Mouse (Mus musculus): ENCODE data around the gene Klf12.

Gene Klf12

DNA sequence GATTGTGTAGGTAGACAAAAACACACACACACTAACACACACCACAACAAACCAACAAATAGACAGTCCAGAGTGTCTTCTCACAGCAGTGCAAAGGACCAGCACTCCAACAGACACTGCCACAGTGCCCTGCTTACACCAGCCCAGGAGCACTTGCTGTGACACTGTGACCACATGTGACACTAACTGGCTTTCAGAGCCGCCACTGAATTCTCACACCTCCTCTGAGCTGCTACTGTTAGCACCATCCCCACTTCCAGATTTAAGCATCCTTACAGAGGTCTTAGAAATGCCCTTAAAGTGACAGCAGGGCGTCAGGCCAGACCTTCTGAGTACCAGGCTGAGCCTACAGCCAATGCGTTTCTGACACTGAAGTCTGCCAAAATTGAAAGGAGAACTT lies 48.7 kb downstream of the Klf12 start:
- no peak for DNase-seq (ENCODE audit: low read depth)

DNA sequence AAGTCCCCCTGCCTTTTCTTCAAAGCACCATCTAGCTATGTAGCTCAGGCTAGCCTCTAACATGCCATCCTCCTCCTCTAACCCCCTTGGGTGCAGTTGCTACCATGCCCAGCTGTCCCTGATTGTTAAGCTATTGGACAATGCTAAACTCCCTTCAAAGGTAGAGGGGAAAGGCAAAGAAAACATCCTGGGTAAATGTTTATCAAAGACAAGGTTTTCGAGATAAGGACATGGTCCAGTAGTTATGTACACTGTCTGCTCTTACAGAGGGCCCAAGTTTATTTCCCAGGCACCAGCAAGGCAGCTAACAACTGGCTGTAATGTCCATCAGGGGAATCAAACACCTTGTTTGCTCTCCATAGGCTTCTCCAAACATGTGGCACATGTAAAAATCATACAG lies 53.1 kb downstream of the Klf12 start:
- DNase-seq (ENCODE audit: low read depth), result no peak

DNA sequence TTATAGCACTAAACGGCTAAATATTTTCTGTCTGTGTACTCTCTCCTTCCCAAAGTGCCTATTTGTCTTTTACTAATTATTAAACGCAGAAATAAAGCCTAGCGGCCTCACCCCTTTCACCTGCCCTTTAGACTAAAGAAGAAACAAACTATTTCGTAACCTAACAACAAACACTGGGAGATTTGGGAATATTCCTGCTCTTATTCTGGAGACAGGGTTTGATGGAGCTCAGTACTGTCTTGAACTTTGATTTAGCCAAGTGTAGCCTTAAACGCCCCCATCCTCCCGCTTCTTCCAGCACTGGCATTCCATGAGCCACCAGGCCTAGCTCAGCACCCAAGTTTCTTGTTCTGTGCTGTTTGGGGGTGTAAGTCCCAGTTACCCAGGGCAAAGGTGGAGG lies 56.4 kb downstream of the Klf12 start:
- DNase-seq (ENCODE audit: low read depth), result no peak

DNA sequence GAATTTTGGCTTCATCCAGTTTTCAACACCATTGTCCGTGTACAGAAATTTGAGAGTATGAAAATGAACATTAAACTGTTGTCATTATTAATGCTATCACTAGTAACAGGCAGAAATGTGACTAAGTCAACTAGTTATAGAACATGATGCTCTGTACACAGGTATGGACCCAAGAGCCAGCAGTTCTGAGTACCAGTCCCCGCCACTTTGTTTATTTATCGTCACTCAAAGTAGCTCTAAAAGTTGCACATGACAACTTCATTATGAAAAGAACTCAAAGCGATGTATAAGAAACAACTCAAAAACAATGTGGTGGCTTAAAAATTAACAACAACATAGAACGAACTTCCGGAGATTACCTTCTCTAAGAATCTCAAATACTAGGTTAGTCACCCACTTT lies 56.8 kb downstream of the Klf12 start:
- DNase-seq (ENCODE audit: low read depth), result no peak

DNA sequence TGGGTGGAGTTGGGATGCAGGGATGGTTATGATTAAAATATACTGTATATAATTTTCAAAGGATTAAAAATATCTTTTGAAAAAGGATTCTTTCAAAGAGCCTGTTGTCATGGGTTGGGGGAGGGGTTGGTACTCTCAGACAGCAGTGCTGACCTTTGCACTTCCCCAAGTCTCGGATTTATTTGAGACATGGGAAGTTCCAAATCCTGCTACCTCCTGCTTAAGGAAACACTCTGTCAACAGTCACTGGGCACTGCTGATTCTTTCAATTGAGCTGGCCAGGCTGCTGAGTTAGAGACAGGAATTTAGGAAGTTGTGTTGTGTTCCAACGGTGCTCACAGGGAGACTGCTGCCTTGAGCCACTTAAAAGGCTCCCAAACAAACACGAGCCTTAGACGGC lies 60.3 kb downstream of the Klf12 start:
- no peak for DNase-seq (ENCODE audit: low read depth)

DNA sequence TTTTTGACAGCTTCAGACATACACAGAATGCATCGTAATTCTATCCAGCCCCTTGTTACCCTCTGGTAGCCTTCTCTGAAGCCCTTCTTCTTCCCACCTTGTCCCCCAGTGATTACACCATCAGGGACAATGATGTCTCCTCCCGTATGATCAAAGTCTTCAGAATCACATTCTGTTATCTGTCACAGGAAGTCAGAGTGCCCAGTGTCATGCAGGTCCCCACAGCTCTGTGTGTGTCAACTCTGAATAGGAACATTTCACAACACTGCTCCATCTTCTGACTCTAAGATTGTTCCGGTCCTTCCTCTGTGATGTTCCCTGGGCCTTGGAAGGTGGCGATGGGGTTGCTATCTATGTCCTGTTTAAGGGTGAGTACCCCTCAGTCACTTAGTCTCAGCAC lies 62.2 kb downstream of the Klf12 start:
- no peak for DNase-seq (ENCODE audit: low read depth)

DNA sequence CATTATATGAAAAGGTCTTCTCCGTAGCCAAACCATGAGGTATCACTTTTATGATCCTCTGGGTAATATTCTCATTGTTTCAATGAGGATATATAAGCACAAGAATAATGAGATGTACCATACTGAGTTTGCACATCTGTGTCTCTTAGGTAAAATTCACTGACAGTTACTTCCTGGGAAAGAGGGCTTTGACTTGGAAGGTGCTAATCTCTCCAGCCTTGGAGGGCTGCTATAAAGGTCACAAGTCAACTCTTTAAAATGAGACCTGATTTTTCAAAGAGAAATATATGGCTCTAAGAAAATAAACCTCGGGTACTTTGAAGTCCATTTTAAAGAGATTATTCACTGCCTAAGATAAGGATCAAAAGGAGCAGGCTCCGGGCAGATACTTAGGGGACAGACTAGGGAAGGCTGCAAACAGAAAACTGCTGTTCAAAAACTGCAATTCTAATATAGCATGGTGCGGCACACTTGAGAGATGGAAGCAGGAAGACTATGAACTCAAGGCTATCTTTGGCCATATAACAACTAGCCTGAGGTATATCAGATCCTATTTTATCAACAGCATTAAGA lies 69.2 kb downstream of the Klf12 start:
- no peak for DNase-seq (ENCODE audit: low read depth)

DNA sequence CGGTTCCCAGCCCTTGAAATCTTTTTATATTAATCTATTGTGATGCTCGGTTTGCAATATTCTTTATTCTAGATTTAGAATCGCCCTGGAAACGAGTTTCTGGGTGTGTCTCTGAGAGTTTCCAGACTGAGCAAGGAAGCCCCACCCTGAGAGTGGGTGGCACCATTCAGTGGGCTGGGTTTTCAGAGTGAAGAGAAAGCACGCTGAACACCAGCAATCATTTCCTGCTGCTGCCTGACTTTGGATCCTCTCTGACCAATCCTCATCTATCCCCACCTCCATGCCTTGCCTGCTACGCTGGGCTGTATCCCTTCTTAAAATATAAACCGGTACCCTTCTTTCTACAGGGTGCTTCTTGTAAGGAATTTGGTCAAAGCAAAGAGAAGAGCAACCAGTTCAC lies 71.4 kb downstream of the Klf12 start:
- no peak for DNase-seq (ENCODE audit: low read depth)

DNA sequence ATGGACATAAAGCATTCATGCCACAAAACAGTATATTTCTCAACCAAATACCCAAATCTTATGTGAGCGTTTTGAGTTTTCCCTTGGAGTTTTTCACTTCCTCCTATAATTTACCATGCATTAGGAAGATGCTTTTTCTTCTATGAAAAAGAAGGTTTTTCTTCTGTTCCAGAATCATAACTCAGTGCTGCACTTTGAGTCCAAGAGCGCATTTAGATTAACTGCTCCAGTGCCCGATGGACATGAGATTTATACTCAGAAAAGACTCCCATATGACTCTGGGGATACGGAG lies 72.7 kb downstream of the Klf12 start:
- no peak for DNase-seq (ENCODE audit: low read depth)

DNA sequence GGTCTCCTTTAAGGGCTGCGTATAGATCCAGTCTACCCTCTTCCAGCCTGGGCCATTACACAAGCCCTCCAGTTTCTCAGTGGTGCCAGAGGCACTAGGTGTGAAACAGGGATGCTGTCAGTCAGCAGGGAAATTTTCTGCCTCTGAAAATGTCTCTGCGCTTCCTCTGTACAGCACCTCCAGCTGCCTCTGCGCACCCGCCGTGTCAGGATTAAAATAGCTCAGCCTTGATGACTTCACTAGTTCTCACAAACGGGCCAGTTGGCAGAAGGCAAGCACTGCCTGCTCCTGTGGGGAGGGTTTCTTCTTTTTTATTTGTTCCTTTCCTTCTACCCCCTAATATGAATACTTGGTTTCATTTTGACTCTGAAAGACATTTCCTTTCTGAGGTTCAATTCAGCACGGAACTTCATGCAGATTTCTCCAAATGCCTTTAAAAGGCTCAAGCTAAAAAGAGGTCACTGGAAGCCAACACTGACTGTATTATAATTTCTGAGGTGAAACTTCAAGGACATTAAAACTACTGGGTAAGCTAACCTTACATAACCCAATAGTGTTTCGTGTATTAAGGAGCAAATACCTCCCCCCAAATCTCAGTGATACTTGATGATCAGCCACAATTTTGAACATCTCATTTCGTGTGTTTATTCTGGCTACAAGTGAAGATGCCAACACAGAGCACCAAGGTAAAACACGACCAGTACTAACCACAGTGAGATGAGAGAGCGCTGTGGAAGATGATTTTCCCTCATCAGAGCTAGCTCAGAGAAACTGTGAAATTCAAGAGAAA lies 73.2 kb downstream of the Klf12 start:
- no peak for DNase-seq (ENCODE audit: low read depth)

DNA sequence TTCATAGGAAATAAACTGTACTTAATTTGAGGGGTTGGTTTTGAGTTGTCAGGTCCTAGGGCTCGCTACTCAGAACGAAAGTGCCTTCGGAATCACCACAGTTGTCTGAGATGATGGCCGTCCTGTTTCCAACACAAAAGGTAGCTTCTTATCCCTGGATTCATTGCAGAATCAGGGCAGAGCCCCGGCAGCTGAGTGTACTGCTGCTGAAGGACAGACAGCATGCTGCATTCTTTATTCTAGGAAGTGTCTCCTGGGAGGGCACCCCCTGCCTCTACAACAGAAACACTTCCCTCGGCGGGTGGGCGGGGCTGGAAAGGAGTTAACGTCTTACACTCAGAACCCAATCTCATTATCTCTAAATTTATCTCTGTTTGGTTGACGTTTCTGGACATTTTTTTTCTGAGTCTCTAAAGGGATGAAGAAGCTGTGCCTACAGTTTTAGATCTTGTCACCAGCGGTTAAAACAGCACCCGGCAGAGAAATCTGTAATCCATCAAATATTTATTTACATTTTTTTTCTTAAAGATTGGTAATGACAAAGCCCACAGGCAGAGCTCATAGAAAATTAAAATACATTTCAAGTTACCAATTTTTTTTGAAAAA lies 74.6 kb downstream of the Klf12 start:
- no peak for DNase-seq (ENCODE audit: low read depth)

DNA sequence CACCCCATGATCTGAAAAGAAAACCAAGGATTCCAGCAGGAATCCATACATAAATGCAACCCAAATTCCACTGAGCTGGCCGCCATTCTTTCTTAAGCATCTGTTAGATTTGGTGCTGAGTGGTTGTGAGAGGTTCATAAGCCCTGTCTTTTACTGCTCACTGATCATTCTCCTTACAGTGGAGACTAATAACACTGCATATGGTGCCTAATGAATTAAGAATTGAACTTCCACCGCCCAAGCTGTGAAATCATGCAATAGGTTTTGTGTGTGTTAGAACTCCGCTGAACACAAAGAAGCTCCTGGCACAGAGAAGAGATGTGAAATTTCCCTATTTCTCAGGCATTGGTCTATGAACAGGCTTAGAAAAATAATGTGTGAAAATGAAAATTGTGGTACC lies 77.4 kb downstream of the Klf12 start:
- DNase-seq (ENCODE audit: low read depth), result no peak

DNA sequence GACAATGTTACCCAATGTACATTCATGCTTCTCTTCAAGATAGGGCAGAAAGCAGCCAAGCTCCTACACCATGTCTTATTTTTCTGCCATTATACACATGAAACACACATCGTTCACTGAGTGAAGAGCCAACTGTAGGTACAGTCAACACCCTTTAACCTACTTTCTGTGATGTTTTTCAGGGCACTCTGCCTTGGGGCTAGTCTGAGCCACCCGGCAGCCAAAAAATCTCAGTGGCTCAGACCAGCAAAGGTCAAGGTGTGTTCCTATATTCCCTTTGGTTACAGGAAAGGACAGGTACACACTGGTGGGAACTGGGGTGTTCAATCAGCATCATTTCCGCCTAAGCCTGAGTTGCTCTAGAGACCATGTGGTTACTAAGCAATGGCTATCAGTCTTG lies 78.3 kb downstream of the Klf12 start:
- no peak for DNase-seq (ENCODE audit: low read depth)

DNA sequence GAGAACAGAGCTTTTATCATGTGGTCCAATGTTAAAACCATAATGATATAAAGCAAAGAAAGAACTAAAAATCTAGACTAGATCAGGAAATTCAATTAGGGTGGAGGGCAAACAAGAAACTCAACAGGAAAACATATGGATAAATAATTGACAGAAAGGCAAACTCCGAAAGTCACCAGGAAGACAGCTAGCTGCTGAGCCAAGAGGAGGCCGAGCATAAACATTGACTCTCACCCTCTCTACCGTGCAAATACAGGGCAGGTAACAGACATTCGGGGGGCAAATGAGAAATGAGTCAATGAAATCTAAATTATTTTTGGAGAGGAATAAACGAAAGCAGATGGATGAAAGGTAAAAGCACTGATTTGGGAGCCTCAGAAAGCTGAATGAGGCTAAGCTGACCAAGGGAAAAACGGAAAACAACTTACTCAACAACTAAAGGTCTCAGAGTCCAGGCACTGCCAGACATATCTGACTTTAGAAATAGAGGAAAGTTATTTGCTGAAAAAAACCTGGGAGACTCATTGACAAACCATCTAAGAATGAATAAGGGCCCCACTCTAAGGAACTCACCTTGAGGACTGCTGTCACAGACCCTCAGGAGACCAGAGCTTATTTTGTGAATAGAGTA lies 84.3 kb downstream of the Klf12 start:
- no peak for DNase-seq (ENCODE audit: low read depth)

DNA sequence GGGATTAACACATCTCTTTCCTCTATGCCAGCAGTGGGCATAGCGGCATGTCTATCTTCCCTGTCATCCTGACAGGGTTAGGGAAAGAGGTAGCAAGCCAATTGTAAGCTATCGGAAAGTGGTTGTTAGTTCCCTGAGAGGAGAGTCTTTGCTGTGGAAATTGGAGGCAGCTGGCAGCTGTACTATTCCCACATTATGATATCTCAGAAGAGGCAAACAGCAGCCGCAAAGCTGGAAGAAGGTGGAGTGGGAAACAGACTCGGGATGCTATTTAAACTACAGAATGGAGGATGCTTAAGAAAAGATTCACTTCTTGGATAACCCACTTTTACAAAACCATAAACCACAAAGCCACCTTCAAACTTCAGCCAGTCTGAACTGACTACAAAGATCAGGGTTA lies 85.8 kb downstream of the Klf12 start:
- DNase-seq (ENCODE audit: low read depth), result no peak

DNA sequence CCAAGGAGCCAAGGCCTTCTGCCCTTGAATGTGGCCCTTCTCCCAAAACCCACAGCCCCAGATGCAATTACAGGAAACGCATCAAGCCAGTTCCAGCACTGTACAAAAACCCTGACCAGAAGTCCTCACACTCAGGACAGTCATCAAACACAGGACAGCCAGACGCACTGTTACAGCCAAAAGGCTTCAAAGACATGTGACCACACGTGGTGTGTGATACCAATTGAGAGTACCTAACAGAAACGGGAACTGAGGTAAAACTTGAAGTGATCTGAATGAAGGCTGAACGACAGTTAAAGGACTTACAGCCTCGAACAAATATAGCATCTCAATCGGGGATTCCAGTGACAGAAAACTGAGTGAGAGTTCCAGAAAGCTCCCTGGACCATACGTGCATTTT lies 87.3 kb downstream of the Klf12 start:
- DNase-seq (ENCODE audit: low read depth), result no peak

DNA sequence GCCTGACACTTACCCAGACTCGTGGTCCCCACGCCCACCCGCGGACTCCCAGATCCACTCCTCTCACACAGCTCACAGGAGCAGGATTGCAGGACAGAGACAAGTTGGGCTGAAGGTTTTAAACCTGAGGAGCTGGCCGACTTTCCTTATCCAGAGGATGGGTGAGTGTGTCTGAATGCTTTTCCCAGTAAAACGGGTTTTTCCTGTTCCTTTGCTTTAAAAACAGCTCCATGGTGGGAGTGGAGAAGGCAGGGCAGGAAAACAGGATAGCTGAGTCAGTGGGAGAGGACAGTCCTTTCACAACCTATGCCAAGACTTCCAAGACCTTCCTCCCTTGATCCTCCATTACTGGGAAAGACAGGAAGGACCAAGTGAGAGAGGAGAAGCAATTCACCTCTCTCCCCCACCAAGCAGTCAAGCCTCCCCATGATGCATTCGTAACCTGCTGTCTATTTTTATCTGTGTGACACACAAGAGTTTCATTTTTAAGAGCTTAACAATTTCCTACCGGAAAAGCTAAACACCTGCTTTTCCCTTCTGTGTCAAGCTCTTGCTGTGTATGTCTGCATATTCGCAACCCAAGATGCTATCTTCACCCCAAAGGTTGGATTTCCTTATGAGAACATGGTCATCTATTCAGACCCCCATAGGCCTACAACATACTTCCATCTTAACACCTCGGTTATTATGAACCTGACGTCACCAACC lies 94.8 kb downstream of the Klf12 start:
- no peak for DNase-seq (ENCODE audit: low read depth)

DNA sequence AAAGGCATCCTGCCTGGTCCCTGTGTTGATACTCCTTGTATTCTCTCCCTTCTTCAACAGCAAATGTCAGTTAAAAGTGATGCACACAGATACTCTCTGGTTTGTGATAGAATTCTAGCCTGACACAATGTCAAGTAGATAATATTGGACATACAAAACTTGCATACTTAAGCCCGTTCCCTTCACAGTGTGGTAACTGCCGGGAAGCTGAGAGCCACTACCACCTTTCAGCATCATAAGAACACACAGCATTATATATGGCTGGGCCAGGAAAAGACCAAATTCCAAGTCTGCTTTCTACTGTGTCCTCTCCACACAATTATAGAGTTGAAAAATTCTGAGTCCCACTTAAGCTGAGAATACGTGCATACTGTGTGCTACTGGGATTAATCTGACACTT lies 97.1 kb downstream of the Klf12 start:
- no peak for DNase-seq (ENCODE audit: low read depth)

DNA sequence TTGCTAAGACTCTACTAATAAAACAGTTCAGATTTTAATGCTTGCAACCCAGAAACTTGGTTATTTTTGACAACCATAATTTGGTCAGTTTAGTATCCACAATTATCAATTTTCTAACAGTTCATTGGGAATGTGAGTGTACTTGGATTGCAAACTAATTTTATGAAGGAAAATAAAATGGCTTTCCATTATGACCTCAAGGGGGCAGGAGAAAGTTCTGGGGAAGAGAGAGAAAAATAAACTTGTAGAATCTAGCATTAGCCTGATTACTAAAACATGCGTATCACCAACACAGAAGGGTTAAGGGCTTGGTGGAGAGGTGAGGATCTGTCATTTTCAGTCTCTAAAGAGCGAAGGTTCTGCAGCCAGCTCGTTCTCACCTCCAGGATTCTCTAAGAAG lies 106.7 kb downstream of the Klf12 start:
- no peak for DNase-seq (ENCODE audit: low read depth)

DNA sequence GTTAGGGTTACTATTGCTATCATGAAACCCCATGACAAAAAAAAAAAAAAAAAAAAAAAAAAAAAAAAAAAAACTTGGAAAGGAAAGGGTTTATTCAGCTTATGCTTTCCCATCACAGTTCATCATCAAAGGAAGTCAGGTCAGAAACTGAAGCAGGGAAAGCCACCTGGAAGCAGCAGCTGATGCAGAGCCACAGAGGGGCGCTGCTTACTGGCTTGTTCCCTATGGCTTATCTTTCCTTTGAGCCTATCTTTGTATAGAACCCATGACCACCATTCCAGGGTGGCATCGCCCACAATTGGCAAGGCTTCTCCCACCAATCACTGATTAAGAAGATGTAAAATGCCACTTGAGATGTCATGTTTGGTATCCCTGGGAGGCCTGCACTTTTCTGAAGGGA lies 119.4 kb downstream of the Klf12 start:
- DNase-seq (ENCODE audit: low read depth), result no peak

DNA sequence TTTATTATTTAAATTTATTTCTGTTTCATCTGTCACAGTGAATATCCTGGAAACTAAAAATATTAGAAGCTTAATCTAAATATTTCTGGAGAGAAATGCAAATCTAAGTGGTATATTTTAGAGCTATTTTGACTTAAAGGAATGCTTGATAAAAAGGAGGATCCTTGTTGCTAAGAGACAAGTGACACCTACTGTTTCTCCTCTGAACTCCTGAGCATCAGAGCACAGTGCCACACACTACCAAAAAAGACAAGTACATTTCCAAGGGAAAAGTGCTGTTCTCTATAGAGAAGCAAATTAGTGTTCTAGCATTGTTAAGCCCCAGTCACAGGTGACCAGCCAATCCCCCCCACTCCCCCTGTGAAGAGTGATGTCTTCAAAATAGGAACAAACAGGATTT lies 127.8 kb downstream of the Klf12 start:
- no peak for DNase-seq (ENCODE audit: low read depth)

DNA sequence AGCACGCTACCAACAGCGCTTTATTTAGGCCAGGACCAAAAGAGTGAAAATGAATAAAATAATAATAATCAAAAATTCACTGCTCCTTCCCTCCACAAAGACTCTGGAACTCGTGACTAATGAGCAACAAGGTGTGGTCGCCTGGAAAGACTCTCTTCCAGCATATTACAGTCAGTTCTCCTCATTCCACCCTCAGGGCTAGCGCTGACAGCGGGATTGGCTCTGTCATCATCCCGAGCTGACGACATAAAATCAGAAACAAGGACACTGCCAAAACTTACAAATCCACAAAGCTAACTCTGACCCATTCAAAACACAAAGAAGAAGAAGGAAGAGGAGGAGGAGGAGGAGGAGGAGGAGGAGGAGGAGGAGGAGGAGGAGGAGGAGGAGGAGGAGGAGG lies 136.8 kb downstream of the Klf12 start:
- DNase-seq (ENCODE audit: low read depth), result no peak

DNA sequence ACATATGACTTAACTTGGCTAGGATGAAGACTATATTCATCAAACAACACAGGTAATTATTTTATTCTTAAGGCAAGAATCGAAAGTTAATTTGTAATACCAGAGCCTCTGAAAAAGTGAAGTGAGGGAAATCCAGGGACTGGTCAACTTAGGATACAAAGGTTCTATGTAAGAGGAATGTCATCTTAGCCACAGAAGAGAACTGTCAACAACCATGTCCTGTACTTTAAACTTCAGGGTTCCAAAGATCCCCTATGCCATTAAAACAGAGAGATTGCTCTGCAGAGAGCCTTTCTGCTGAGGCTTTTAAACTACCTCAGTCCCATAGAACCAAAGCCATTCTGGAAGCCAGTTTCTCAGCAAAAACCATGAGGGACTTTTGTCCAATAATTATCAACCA lies 144.1 kb downstream of the Klf12 start:
- DNase-seq (ENCODE audit: low read depth), result no peak
